Mouse (Mus musculus) MEL-GATA-1-ER (cell line): Measurements from ENCODE around the gene Tmem151a.
A peak's percentile ranks its signal among the peaks of the same experiment; 100 is the strongest.

Experiments
- DNase-seq: peaks from one replicate; pipeline ENCODE4 v3.0.0-alpha.2; 2012; ENCODE audit warnings: low read depth; ENCODE audit errors: extremely low read depth

The Tmem151a gene

GRCm38 (mm10) chr19:5068570-5069234 lies 16.6 kb downstream of the Tmem151a start:
- DNase-seq: no peak

- DNase-seq: no peak
Measured at GRCm38 (mm10) chr19:5067867-5068569, 17.3 kb downstream of the Tmem151a start, which contains the start of gene Cd248. Cd248 (plus strand) TSS chr19:5068078.

GRCm38 (mm10) chr19:5067040-5067799 lies 18.1 kb downstream of the Tmem151a start:
- peak; percentile 66 for DNase-seq

GRCm38 (mm10) chr19:5065104-5065503 lies 20.2 kb downstream of the Tmem151a start:
- DNase-seq: no peak

DNA sequence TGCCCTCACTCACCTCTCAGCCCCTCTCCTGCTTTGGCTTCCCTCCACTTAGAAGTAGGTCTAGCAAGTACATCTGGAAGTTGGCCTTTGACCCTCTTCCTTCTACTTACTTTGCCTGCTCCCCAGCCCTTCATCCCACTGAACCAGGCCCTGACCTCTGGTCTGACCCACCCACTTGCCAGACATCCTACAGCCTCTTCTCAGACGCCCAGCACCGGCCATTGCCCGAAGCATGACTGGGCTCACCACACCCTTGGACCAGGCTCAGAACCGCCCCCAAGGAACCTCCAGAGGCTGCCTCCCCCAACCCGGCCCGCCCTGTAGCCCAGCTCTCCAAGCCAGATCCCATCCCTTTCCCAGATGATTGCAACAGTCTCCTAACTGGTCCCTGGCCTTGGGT lies 22.9 kb downstream of the Tmem151a start:
- DNase-seq: no peak

GRCm38 (mm10) chr19:5062041-5062440 lies 23.3 kb downstream of the Tmem151a start:
- no peak for DNase-seq

- DNase-seq: no peak
Measured at GRCm38 (mm10) chr19:5060365-5061330, 24.7 kb downstream of the Tmem151a start.

- no peak for DNase-seq
Measured at GRCm38 (mm10) chr19:5058801-5059771, 26.2 kb downstream of the Tmem151a start.

DNA sequence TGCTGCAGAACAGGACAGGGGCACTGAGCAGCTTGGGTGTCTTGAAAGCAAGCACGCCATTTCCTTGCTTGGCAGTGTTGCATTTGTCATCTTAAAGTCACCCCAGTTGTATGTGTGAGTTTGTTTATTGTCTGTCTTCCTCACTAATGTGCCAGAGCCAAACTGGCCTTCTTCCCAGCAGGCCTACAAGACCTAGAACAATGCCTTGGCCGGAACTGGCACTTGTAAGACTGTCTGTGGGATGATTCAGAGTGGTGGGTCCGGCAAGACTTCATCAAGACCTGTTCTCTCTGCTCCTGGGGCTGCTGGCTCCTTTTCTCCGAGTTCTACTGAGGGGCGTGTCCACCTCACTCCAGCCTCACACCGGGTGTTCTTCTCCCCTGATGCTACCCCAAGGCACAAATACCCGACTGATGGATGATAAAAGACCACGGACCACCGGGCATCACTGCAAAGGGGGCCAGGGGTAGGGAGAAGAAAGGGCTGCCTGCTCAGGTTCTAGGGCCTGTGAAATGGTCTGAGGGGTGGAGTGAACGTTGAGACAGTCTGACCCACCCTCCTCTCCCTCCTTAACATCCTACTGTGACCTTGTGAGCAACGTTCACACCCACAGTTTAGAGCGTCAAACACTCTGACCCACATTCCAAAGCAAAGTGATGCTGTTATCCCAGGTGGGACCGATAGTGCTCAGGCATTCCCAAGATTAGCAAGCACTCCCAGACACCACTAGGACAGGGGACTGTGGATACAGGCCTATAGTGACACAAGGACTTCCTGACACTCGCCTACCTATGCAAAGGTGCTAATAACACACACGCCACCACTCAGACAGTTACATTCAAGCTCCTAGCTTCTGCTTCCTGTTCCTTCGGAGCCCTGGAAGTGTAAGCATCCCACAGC lies 27.2 kb downstream of the Tmem151a start:
- no peak for DNase-seq

- no peak for DNase-seq
Measured at GRCm38 (mm10) chr19:5056251-5056650, 29.1 kb downstream of the Tmem151a start.

DNA sequence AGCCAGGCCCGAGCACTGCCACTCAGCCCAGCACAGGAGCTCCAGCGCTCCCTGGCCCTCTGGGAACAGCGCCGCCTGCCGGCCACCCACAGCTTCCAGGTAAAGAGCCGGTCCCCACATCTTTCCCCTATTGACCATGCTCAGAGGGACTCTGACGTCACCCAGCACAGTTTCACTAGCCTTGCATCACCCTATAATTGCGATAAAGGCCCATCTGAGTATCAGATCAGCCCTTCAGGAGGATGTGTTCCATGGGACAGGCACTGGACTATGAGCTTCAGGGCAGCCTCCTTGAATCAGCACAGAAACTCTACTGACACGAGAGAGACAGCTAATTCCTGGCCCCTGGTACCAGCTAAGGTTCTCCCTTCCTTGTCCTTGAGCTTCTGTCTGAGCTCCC lies 31.4 kb downstream of the Tmem151a start:
- DNase-seq: peak; percentile 39

GRCm38 (mm10) chr19:5052853-5053252 lies 32.5 kb downstream of the Tmem151a start:
- DNase-seq: no peak

GRCm38 (mm10) chr19:5052166-5052822 lies 33.0 kb downstream of the Tmem151a start:
- DNase-seq: no peak

- DNase-seq: no peak
Measured at GRCm38 (mm10) chr19:5051515-5051914, 33.8 kb downstream of the Tmem151a start.

DNA sequence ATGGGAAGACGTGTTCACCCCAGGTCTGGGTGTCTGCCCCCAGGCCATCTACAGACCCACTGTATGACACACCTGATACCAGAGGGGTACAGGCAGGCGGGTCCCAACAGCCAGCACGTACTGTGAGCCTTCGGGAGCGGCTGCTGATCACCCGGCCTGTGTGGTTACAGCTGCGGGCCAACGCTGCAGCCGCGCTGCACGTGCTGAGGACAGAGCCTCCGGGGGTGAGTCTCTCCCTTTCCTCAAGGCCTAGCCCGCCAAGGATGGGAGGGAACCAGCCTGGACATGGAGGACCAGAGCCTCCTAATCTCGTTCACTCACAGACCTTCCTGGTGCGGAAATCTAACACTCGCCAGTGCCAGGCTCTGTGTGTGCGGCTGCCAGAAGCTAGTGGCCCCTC lies 34.3 kb downstream of the Tmem151a start:
- DNase-seq: no peak

DNA sequence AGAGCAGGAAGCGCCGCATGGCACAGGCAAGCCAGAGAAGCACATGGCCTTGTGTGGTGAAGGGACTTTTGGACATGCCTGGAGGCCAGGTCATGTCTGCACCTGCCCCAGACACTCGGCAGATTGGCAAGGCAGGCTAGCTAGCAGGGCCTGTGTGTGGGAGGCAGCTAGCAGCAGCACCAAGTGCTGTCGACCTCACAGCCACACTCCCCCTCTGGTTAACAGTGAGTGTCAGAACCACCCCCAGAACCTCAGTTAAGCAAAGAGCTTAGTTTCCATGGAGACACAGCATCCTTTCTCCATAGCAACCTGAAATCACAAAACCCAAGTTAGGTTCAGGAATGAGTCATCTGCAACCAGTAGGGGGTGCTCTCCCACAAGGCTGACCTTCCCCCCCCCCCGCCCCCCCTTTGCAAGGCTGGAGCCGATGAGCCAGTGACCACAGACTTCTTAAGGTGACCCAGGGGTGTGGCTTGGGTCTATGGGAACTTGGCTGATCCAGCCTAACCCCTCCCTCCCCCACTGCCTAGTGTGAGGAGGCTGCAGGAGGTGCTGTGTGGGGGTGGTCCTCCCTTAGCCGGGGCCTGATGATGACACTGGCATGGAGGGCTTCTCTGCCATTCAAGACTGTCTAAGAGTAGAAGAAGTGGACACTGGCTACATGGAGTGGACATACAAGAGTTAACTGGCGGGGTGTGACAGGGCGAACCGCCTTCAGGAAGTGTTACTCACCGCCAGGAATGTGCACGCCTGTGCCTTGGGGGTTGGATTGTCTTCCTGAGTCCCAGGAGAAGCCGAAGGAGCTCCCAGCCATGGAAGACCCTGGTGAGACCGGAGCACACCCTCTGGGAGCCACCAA lies 35.1 kb downstream of the Tmem151a start, which contains the start of gene Rin1:
Gene Rin1, plus strand, starts transcription at position 435 of the 859 bp plus-strand sequence.
- no peak for DNase-seq

- DNase-seq: no peak
Measured at GRCm38 (mm10) chr19:5049325-5049724, 36.0 kb downstream of the Tmem151a start.
